Mouse (Mus musculus): ENCODE results near the gene Cdh18.
"Not testable (repeated sequence)": the region's sequence is repeated elsewhere in the genome, so short reads cannot be mapped to it uniquely, and the experiment has no call there.

The Cdh18 gene

GRCm38 (mm10) chr15:22947234-22947633 is 398.4 kb downstream of the Cdh18 start:
- no peak for DNase-seq (ENCODE audit: low spot score)

GRCm38 (mm10) chr15:22969424-22969823 is 420.6 kb downstream of the Cdh18 start:
- DNase-seq (ENCODE audit: low spot score) = no peak

- DNase-seq (ENCODE audit: low spot score) = no peak
Observed at GRCm38 (mm10) chr15:22980136-22980535, 431.3 kb downstream of the Cdh18 start.

- no peak for DNase-seq (ENCODE audit: low spot score)
Observed at GRCm38 (mm10) chr15:22984647-22985046, 435.8 kb downstream of the Cdh18 start.

- DNase-seq (ENCODE audit: low spot score) = no peak
Observed at GRCm38 (mm10) chr15:23016680-23017079, 467.9 kb downstream of the Cdh18 start.

- DNase-seq (ENCODE audit: low spot score) = no peak
Observed at GRCm38 (mm10) chr15:23021151-23021550, 472.3 kb downstream of the Cdh18 start.

GRCm38 (mm10) chr15:23022635-23023034 is 473.8 kb downstream of the Cdh18 start:
- DNase-seq (ENCODE audit: low spot score) = no peak

GRCm38 (mm10) chr15:23035551-23036207 is 486.9 kb downstream of the Cdh18 start:
- no peak for DNase-seq (ENCODE audit: low spot score)

GRCm38 (mm10) chr15:23036208-23037065 is 487.6 kb downstream of the Cdh18 start:
- peak; percentile 73 for DNase-seq (ENCODE audit: low spot score)

- DNase-seq (ENCODE audit: low spot score) = no peak
Observed at GRCm38 (mm10) chr15:23037561-23037960, 488.7 kb downstream of the Cdh18 start.

GRCm38 (mm10) chr15:23046127-23046785 is 497.4 kb downstream of the Cdh18 start:
- no peak for DNase-seq (ENCODE audit: low spot score)

- DNase-seq (ENCODE audit: low spot score) = no peak
Observed at GRCm38 (mm10) chr15:23052006-23052405, 503.2 kb downstream of the Cdh18 start.

GRCm38 (mm10) chr15:23085326-23085725 is 536.5 kb downstream of the Cdh18 start:
- DNase-seq (ENCODE audit: low spot score) = not testable (repeated sequence)

GRCm38 (mm10) chr15:23087535-23087934 is 538.7 kb downstream of the Cdh18 start:
- no peak for DNase-seq (ENCODE audit: low spot score)

- no peak for DNase-seq (ENCODE audit: low spot score)
Observed at GRCm38 (mm10) chr15:23096601-23097000, 547.8 kb downstream of the Cdh18 start.

- no peak for DNase-seq (ENCODE audit: low spot score)
Observed at GRCm38 (mm10) chr15:23104668-23105380, 556.0 kb downstream of the Cdh18 start.

- no peak for DNase-seq (ENCODE audit: low spot score)
Observed at GRCm38 (mm10) chr15:23134950-23135715, 586.3 kb downstream of the Cdh18 start.

GRCm38 (mm10) chr15:23136971-23137370 is 588.1 kb downstream of the Cdh18 start:
- DNase-seq (ENCODE audit: low spot score) = no peak

- not testable (repeated sequence) for DNase-seq (ENCODE audit: low spot score)
Observed at GRCm38 (mm10) chr15:23142907-23143306, 594.1 kb downstream of the Cdh18 start.

- DNase-seq (ENCODE audit: low spot score) = no peak
Observed at GRCm38 (mm10) chr15:23155883-23156282, 607.1 kb downstream of the Cdh18 start.

GRCm38 (mm10) chr15:23164869-23165268 is 616.0 kb downstream of the Cdh18 start:
- no peak for DNase-seq (ENCODE audit: low spot score)

Data from left cerebral cortex, adult 11 months (tissue).